Mouse (Mus musculus) CH12F3 (cell line): Measurements from ENCODE around the gene Zscan4b.
"Not testable (repeated sequence)": the region's sequence is repeated elsewhere in the genome, so short reads cannot be mapped to it uniquely, and the experiment has no call there.

Experiments used
- in situ Hi-C: fragments of 300-500 bp; cut with MboI; formaldehyde crosslinking; loops from 2 replicates; pipeline ENCODE4 v1.14.3; 2020; ENCODE audit warnings: low sequenced_read_pairs

The Zscan4b gene

GRCm38 (mm10) chr7:10904950-10905349 lies at the start of gene Zscan4b:
Zscan4b (minus strand) TSS chr7:10905050.
- in situ Hi-C loops, result not testable (repeated sequence)
